Mouse (Mus musculus): ENCODE measurements around the gene Fez2. TPM values are rescaled to one million over a fixed set of nuclear protein-coding genes. Genes with fewer than 3 reads are reported as not detected.

Gene Fez2
- total and polyA plus RNA-seq, 2 experiments, result 18.2 to 28.9 TPM

GRCm38 (mm10) chr17:78406854-78407253 is 11.1 kb downstream of the Fez2 start:
- peak overlapping the region; percentile 73 for H3K9ac ChIP-seq (ENCODE audit: low read depth, low read length)
- TF ChIP-seq CTCF (IDR thresholded peaks at IDR 0.05; ENCODE audit: low read depth, low read length), result no peak
- no peak for TF ChIP-seq POLR2A (IDR thresholded peaks at IDR 0.05; ENCODE audit: extremely low read depth, insufficient read depth, low read length)
- peaks cover 24% of the 10 kb centered on the region for H3K4me1 ChIP-seq (ENCODE audit: control insufficient read depth, insufficient read depth, low read length)
- peak; percentile 48 for DNase-seq (ENCODE audit: extremely low read depth, low read depth, low spot score)
- H3K27me3 ChIP-seq (ENCODE audit: control insufficient read depth, insufficient read depth, low read length), result no peaks in the 10 kb centered on the region
- peaks cover 9% of the 10 kb centered on the region; the same call in 1 of the 2 replicates for H3K79me2 ChIP-seq (ENCODE audit: control insufficient read depth, insufficient read depth, low read length)
- peaks cover 20% of the 10 kb centered on the region for H3K36me3 ChIP-seq (ENCODE audit: control insufficient read depth, insufficient read depth, low read length)
- 50% methylated on average over 10 of the region's 10 CpGs for WGBS
- no peak overlapping the region for H3K4me3 ChIP-seq (ENCODE audit: insufficient read depth, low read depth, low read length)
- peak overlapping the region; percentile 99 for H3K27ac ChIP-seq (replicated peaks; ENCODE audit: insufficient read depth, low read depth, low read length)

GRCm38 (mm10) chr17:78405336-78405735 is 12.6 kb downstream of the Fez2 start:
- H3K79me2 ChIP-seq (ENCODE audit: control insufficient read depth, insufficient read depth, low read length), result peaks cover 5% of the 10 kb centered on the region; the same call in 1 of the 2 replicates
- DNase-seq (ENCODE audit: extremely low read depth, low read depth, low spot score), result peak; percentile 67
- no peak overlapping the region for H3K4me3 ChIP-seq (ENCODE audit: insufficient read depth, low read depth, low read length)
- H3K4me1 ChIP-seq (ENCODE audit: control insufficient read depth, insufficient read depth, low read length), result peaks cover 36% of the 10 kb centered on the region
- H3K9ac ChIP-seq (ENCODE audit: low read depth, low read length), result no peak overlapping the region
- H3K27me3 ChIP-seq (ENCODE audit: control insufficient read depth, insufficient read depth, low read length), result no peaks in the 10 kb centered on the region
- peaks cover 9% of the 10 kb centered on the region for H3K36me3 ChIP-seq (ENCODE audit: control insufficient read depth, insufficient read depth, low read length)
- TF ChIP-seq CTCF (IDR thresholded peaks at IDR 0.05; ENCODE audit: low read depth, low read length), result no peak
- TF ChIP-seq POLR2A (IDR thresholded peaks at IDR 0.05; ENCODE audit: extremely low read depth, insufficient read depth, low read length), result no peak
- WGBS, result 36% methylated on average over 3 of the region's 3 CpGs
- no peak overlapping the region for H3K27ac ChIP-seq (replicated peaks; ENCODE audit: insufficient read depth, low read depth, low read length)

GRCm38 (mm10) chr17:78403804-78404203 is 14.1 kb downstream of the Fez2 start:
- TF ChIP-seq POLR2A (IDR thresholded peaks at IDR 0.05; ENCODE audit: extremely low read depth, insufficient read depth, low read length) (no peak), CTCF (IDR thresholded peaks at IDR 0.05; ENCODE audit: low read depth, low read length) (no peak)
- Histone ChIP-seq H3K27ac (replicated peaks; ENCODE audit: insufficient read depth, low read depth, low read length) (no peak overlapping the region), H3K79me2 (ENCODE audit: control insufficient read depth, insufficient read depth, low read length) (no peaks in the 10 kb centered on the region; the same call in 1 of the 2 replicates), H3K4me3 (ENCODE audit: insufficient read depth, low read depth, low read length) (no peak overlapping the region), H3K27me3 (ENCODE audit: control insufficient read depth, insufficient read depth, low read length) (no peaks in the 10 kb centered on the region), H3K9ac (ENCODE audit: low read depth, low read length) (no peak overlapping the region), H3K4me1 (ENCODE audit: control insufficient read depth, insufficient read depth, low read length) (peaks cover 40% of the 10 kb centered on the region), H3K36me3 (ENCODE audit: control insufficient read depth, insufficient read depth, low read length) (peaks cover 12% of the 10 kb centered on the region)
- no peak for DNase-seq (ENCODE audit: extremely low read depth, low read depth, low spot score)
- WGBS, result 70% methylated on average over 9 of the region's 9 CpGs

GRCm38 (mm10) chr17:78403229-78403628 is 14.7 kb downstream of the Fez2 start:
- no peaks in the 10 kb centered on the region; the same call in 1 of the 2 replicates for H3K79me2 ChIP-seq (ENCODE audit: control insufficient read depth, insufficient read depth, low read length)
- WGBS, result 79% methylated on average over 4 of the region's 4 CpGs
- DNase-seq (ENCODE audit: extremely low read depth, low read depth, low spot score), result no peak
- no peak for TF ChIP-seq POLR2A (IDR thresholded peaks at IDR 0.05; ENCODE audit: extremely low read depth, insufficient read depth, low read length)
- TF ChIP-seq CTCF (IDR thresholded peaks at IDR 0.05; ENCODE audit: low read depth, low read length), result no peak
- H3K27ac ChIP-seq (replicated peaks; ENCODE audit: insufficient read depth, low read depth, low read length), result no peak overlapping the region
- peaks cover 35% of the 10 kb centered on the region for H3K4me1 ChIP-seq (ENCODE audit: control insufficient read depth, insufficient read depth, low read length)
- no peaks in the 10 kb centered on the region for H3K27me3 ChIP-seq (ENCODE audit: control insufficient read depth, insufficient read depth, low read length)
- peaks cover 12% of the 10 kb centered on the region for H3K36me3 ChIP-seq (ENCODE audit: control insufficient read depth, insufficient read depth, low read length)
- no peak overlapping the region for H3K9ac ChIP-seq (ENCODE audit: low read depth, low read length)
- no peak overlapping the region for H3K4me3 ChIP-seq (ENCODE audit: insufficient read depth, low read depth, low read length)

- H3K27ac ChIP-seq (replicated peaks; ENCODE audit: insufficient read depth, low read depth, low read length), result peak overlapping the region; percentile 99
- peaks cover 32% of the 10 kb centered on the region for H3K4me1 ChIP-seq (ENCODE audit: control insufficient read depth, insufficient read depth, low read length)
- no peak overlapping the region for H3K9ac ChIP-seq (ENCODE audit: low read depth, low read length)
- no peak overlapping the region for H3K4me3 ChIP-seq (ENCODE audit: insufficient read depth, low read depth, low read length)
- no peak for DNase-seq (ENCODE audit: extremely low read depth, low read depth, low spot score)
- peaks cover 12% of the 10 kb centered on the region for H3K36me3 ChIP-seq (ENCODE audit: control insufficient read depth, insufficient read depth, low read length)
- TF ChIP-seq CTCF (IDR thresholded peaks at IDR 0.05; ENCODE audit: low read depth, low read length) (no peak), POLR2A (IDR thresholded peaks at IDR 0.05; ENCODE audit: extremely low read depth, insufficient read depth, low read length) (no peak)
- 50% methylated on average over 6 of the region's 6 CpGs for WGBS
- H3K79me2 ChIP-seq (ENCODE audit: control insufficient read depth, insufficient read depth, low read length), result peaks cover 3% of the 10 kb centered on the region; the same call in 1 of the 2 replicates
- H3K27me3 ChIP-seq (ENCODE audit: control insufficient read depth, insufficient read depth, low read length), result no peaks in the 10 kb centered on the region
Measured at GRCm38 (mm10) chr17:78402174-78402573, 15.8 kb downstream of the Fez2 start.

- DNase-seq (ENCODE audit: extremely low read depth, low read depth, low spot score), result no peak
- WGBS, result 8% methylated on average over 4 of the region's 4 CpGs
- H3K27ac ChIP-seq (replicated peaks; ENCODE audit: insufficient read depth, low read depth, low read length), result peak overlapping the region; percentile 99
- peaks cover 3% of the 10 kb centered on the region; the same call in 1 of the 2 replicates for H3K79me2 ChIP-seq (ENCODE audit: control insufficient read depth, insufficient read depth, low read length)
- TF ChIP-seq POLR2A (IDR thresholded peaks at IDR 0.05; ENCODE audit: extremely low read depth, insufficient read depth, low read length) (no peak), CTCF (IDR thresholded peaks at IDR 0.05; ENCODE audit: low read depth, low read length) (no peak)
- peak overlapping the region; percentile 54 for H3K9ac ChIP-seq (ENCODE audit: low read depth, low read length)
- H3K4me1 ChIP-seq (ENCODE audit: control insufficient read depth, insufficient read depth, low read length), result peaks cover 27% of the 10 kb centered on the region
- H3K36me3 ChIP-seq (ENCODE audit: control insufficient read depth, insufficient read depth, low read length), result peaks cover 12% of the 10 kb centered on the region
- no peak overlapping the region for H3K4me3 ChIP-seq (ENCODE audit: insufficient read depth, low read depth, low read length)
- H3K27me3 ChIP-seq (ENCODE audit: control insufficient read depth, insufficient read depth, low read length), result no peaks in the 10 kb centered on the region
Measured at GRCm38 (mm10) chr17:78401713-78402112, 16.2 kb downstream of the Fez2 start.

Data from liver, adult 2 months (tissue).